Mouse (Mus musculus): ENCODE data around the gene Slit1.

The Slit1 gene

GRCm38 (mm10) chr19:41724831-41725470 lies 18.5 kb downstream of the Slit1 start:
- peak; percentile 88 for DNase-seq (ENCODE audit: low read depth, low spot score)

GRCm38 (mm10) chr19:41723337-41723736 lies 20.1 kb downstream of the Slit1 start:
- no peak for DNase-seq (ENCODE audit: low read depth, low spot score)

GRCm38 (mm10) chr19:41719436-41719835 lies 24.0 kb downstream of the Slit1 start:
- DNase-seq (ENCODE audit: low read depth, low spot score): no peak

GRCm38 (mm10) chr19:41716233-41717218 lies 26.9 kb downstream of the Slit1 start:
- peak; percentile 15 for DNase-seq (ENCODE audit: low read depth, low spot score)

GRCm38 (mm10) chr19:41714431-41714917 lies 29.0 kb downstream of the Slit1 start:
- no peak for DNase-seq (ENCODE audit: low read depth, low spot score)

- no peak for DNase-seq (ENCODE audit: low read depth, low spot score)
Observed at GRCm38 (mm10) chr19:41712829-41713228, 30.6 kb downstream of the Slit1 start.

- no peak for DNase-seq (ENCODE audit: low read depth, low spot score)
Observed at GRCm38 (mm10) chr19:41711665-41712064, 31.8 kb downstream of the Slit1 start.

GRCm38 (mm10) chr19:41709497-41710165 lies 33.8 kb downstream of the Slit1 start:
- DNase-seq (ENCODE audit: low read depth, low spot score): no peak

- DNase-seq (ENCODE audit: low read depth, low spot score): no peak
Observed at GRCm38 (mm10) chr19:41707850-41708249, 35.6 kb downstream of the Slit1 start.

- DNase-seq (ENCODE audit: low read depth, low spot score): no peak
Observed at GRCm38 (mm10) chr19:41706094-41706828, 37.2 kb downstream of the Slit1 start.

- no peak for DNase-seq (ENCODE audit: low read depth, low spot score)
Observed at GRCm38 (mm10) chr19:41705416-41705815, 38.0 kb downstream of the Slit1 start.

- DNase-seq (ENCODE audit: low read depth, low spot score): no peak
Observed at GRCm38 (mm10) chr19:41702638-41703037, 40.8 kb downstream of the Slit1 start.

- DNase-seq (ENCODE audit: low read depth, low spot score): no peak
Observed at GRCm38 (mm10) chr19:41698857-41699424, 44.5 kb downstream of the Slit1 start.

GRCm38 (mm10) chr19:41697807-41698515 lies 45.5 kb downstream of the Slit1 start:
- DNase-seq (ENCODE audit: low read depth, low spot score): no peak

- no peak for DNase-seq (ENCODE audit: low read depth, low spot score)
Observed at GRCm38 (mm10) chr19:41697111-41697806, 46.2 kb downstream of the Slit1 start.

- no peak for DNase-seq (ENCODE audit: low read depth, low spot score)
Observed at GRCm38 (mm10) chr19:41696443-41696842, 47.0 kb downstream of the Slit1 start.

GRCm38 (mm10) chr19:41695046-41695445 lies 48.4 kb downstream of the Slit1 start:
- DNase-seq (ENCODE audit: low read depth, low spot score): no peak

- no peak for DNase-seq (ENCODE audit: low read depth, low spot score)
Observed at GRCm38 (mm10) chr19:41694610-41695009, 48.9 kb downstream of the Slit1 start.

- no peak for DNase-seq (ENCODE audit: low read depth, low spot score)
Observed at GRCm38 (mm10) chr19:41693727-41694126, 49.7 kb downstream of the Slit1 start.

GRCm38 (mm10) chr19:41690064-41690463 lies 53.4 kb downstream of the Slit1 start:
- no peak for DNase-seq (ENCODE audit: low read depth, low spot score)
